Comparison of ENCODE assay signal across 7 mouse cellular contexts in the genomic region with DNA sequence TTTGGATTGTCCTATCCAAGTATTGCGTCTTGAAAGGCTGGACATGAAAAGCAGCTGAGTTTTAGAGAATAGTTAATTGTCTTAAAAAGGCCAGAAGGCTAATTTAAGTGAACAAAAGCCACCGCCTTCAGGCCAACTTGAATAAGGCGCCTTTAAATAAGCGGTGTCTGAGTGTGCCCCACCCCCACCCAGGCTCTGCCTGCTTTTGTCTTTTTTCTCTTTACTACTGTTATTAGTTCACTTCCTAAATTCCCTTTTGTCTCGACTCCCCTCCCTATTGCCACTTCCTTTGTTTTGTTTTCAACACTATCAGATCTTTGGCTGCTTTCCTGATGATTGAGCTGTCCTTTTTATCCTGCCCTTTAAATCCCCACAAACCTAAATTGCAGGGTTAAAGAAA. TPM values are rescaled to one million over a fixed set of nuclear protein-coding genes. Genes with fewer than 3 reads are reported as not detected.
A peak's percentile ranks its signal among the peaks of the same experiment; 100 is the strongest.
DNase-seq lines count a peak whose midpoint lies in the region; ATAC-seq and TF ChIP-seq lines count a peak whose summit lies in the region.

No protein-coding gene starts in this region.

- H3K27me3 ChIP-seq in ES-Bruce4 (ENCODE audit: control insufficient read depth, insufficient read depth, low read length, poor library complexity, severe bottlenecking): no peaks in the 10 kb centered on the region

- ATAC-seq in erythroblast, adult 5-6 weeks (replicated peaks; ENCODE audit: low FRiP score, poor library complexity, severe bottlenecking): 0 out of 2 replicates have a peak, but pooled peaks have one; percentile 27

- peak overlapping the region; percentile 91 for H3K27ac ChIP-seq in ES-Bruce4 (ENCODE audit: insufficient read depth, low read length)

- H3K9ac ChIP-seq in ES-Bruce4 (ENCODE audit: low read depth, poor library complexity, severe bottlenecking): peak overlapping the region; percentile 68

- no peak overlapping the region for H3K4me3 ChIP-seq in ES-Bruce4 (ENCODE audit: low read depth, low read length)

- 0 out of 2 replicates have a peak, but pooled peaks have one; percentile 11 for TF ChIP-seq EP300 in ES-Bruce4 (IDR thresholded peaks at IDR 0.05; ENCODE audit: insufficient read depth, low read depth, low read length)

- H3K36me3 ChIP-seq in ES-Bruce4 (ENCODE audit: control insufficient read depth, insufficient read depth, low read length, poor library complexity, severe bottlenecking): no peaks in the 10 kb centered on the region

- DNase-seq in adipocyte (ENCODE audit: low spot score): peak; percentile 63
- DNase-seq in heart, postnatal 10 days: peak; percentile 62 to 64
- DNase-seq in kidney, postnatal 14 days: peak; percentile 64
- DNase-seq in lung, postnatal 25 days (ENCODE audit: low spot score): peak; percentile 66
- DNase-seq in skeletal muscle tissue, adult 2 months (ENCODE audit: low read depth, low spot score): peak; percentile 27

- intact Hi-C loops in heart, postnatal 10 days (cut with DNase I): no loop called here

- peaks cover 3% of the 10 kb centered on the region for H3K4me1 ChIP-seq in ES-Bruce4 (ENCODE audit: control insufficient read depth, insufficient read depth, low read length)

- TF ChIP-seq CTCF in ES-Bruce4 (IDR thresholded peaks at IDR 0.05; ENCODE audit: low read depth, low read length): no peak

- no peak for TF ChIP-seq POLR2A in ES-Bruce4 (IDR thresholded peaks at IDR 0.05; ENCODE audit: insufficient read depth, low read length)

- no peaks in the 10 kb centered on the region for H3K9me3 ChIP-seq in ES-Bruce4 (replicated peaks; ENCODE audit: control insufficient read depth, insufficient read depth, low read length, poor library complexity, severe bottlenecking)

RNA-seq across cellular contexts. Expression of gene Ccnl1, which starts 17.3 kb away (rescaled TPM):
- polyA plus RNA-seq in ES-Bruce4 (2011; ENCODE audit: insufficient read depth, insufficient read length, low read depth, missing spikeins): 115 and 117 TPM in 2 replicates
- total RNA-seq in erythroblast, adult 5-6 weeks (2015; ENCODE audit: low replicate concordance): 68.1 and 84.4 TPM in 2 replicates
- 102 and 150 TPM in 2 replicates for total RNA-seq in erythroblast, adult 5-6 weeks (2017; ENCODE audit: low replicate concordance)
- 10 to 100 TPM; 33.7 to 35.8 TPM for total RNA-seq in heart, postnatal 10 days (2021)
